Mouse (Mus musculus) E14TG2a.4 (cell line): Measurements from ENCODE around the gene Gm20388.

Experiments
- CTCF ChIP-seq: conservative IDR thresholded peaks from 2 replicates; pipeline ENCODE4 v1.5.1; 2014; ENCODE audit warnings: low read length
- NANOG ChIP-seq: IDR thresholded peaks from 2 replicates; pipeline ENCODE4 v1.6.1; 2014; ENCODE audit warnings: borderline replicate concordance, low read length, mixed read lengths

- TF ChIP-seq CTCF (no peak), NANOG (no peak)
Observed at GRCm38 (mm10) chr8:121590203-121591177, 1679.8 kb downstream of the Gm20388 start, which contains the start of gene Map1lc3b.
